Mouse (Mus musculus): ENCODE data around the gene Ltbp4. TPM values are rescaled to one million over a fixed set of nuclear protein-coding genes. Genes with fewer than 3 reads are reported as not detected.
A peak's percentile ranks its signal among the peaks of the same experiment; 100 is the strongest.

Gene Ltbp4
- total RNA-seq (2021) = 100 to 1,000 TPM; 207 to 236 TPM

DNA sequence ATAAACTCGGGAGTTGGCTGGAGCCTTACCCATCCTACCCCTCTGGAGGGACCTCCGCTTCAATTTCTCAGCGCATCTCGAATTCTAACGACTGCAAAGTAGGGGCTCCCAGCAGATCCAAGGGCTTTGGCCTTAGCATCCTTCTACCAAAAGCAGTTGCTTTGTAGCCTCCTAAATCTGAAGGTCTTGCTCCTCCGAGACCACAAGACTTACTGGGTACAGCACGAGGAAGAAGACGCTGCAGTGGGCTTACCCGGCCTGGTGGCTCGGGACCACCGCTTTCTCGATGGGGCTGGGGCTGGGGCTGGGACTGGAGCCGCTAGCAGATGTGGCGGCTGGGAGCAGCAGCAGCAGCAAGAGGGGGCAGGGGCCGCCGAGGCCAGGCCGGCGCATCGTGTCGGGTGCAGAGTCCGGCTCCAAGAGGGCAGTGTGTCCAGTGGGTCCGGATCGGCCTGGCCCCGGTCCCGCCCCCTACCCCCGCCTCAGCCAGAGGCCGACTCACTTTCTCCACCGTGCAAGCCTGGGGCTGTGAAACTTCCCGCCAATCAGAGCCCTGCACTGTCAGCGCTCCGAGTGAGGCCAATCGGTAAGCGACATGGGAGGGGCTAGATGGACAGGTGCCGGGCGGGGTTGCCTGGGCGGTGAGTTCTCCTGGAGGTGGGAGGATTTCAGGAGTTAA is at the start of gene Ltbp4:
Ltbp4 (minus strand) TSS at position 518 of the 679 bp plus-strand sequence.
- intact Hi-C loops (cut with DNase I) = loop anchor here (2.0 to 10.0 kb wide), 5 partner anchors 109 to 1037 kb away; partner anchors contain the start of genes Akt2, Blvrb, Plekhg2 and Sptbn4
- DNase-seq = no peak

DNA sequence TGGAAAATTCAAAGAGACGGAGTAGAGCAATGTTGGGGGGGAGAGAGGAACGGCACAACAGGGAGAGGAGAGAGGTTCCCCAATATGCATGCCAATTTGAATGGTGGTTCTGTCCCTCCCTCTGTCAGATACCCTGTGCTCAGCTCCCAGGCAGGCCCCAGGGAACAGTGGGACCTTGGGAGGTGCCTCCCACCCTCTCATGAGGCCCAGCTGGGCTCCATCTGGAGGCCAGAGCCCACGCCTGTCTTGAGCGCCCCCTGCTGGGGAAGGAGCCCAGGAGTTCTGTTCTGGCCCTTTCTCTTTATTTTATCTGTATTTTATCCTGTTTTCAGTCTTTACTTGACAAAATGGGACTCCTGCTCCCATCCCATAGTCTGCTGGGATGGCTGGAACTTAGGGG is 47.2 kb upstream of the Ltbp4 start:
- DNase-seq = peak; percentile 71 to 79
- intact Hi-C loops (cut with DNase I) = loop anchor here (1.0 to 2.0 kb wide), 2 partner anchors 48 to 82 kb away; no protein-coding TSS in a partner anchor

- intact Hi-C loops (cut with DNase I) = loop anchor here (1.0 to 2.0 kb wide), 2 partner anchors 48 to 81 kb away; no protein-coding TSS in a partner anchor
- DNase-seq = no peak
Measured at GRCm38 (mm10) chr7:27384134-27384533, 46.6 kb upstream of the Ltbp4 start.

GRCm38 (mm10) chr7:27383233-27383632 is 45.7 kb upstream of the Ltbp4 start:
- no peak for DNase-seq
- intact Hi-C loops (cut with DNase I) = no loop called here

DNA sequence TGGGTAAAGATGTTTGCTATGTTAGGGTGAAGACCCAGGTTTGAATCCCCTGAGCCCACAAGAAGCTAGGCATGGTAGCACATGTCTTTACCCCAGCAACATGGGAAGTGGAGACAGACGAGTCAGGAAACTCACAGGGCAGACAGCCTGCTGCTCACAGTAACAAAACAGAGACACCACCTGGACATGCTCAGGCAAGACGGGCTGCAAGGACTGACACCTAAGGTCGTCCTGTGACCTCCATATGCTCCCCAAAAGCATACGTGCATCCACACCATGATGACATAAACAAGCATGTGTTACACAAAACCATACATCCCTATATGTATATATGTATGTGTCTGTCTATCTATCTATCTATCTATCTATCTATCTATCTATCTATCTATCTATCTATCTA is 44.1 kb upstream of the Ltbp4 start:
- intact Hi-C loops (cut with DNase I) = no loop called here
- DNase-seq = no peak

GRCm38 (mm10) chr7:27381009-27381408 is 43.5 kb upstream of the Ltbp4 start:
- DNase-seq = no peak
- intact Hi-C loops (cut with DNase I) = no loop called here

GRCm38 (mm10) chr7:27379836-27380235 is 42.3 kb upstream of the Ltbp4 start:
- intact Hi-C loops (cut with DNase I) = no loop called here
- DNase-seq = no peak

- intact Hi-C loops (cut with DNase I) = no loop called here
- no peak for DNase-seq
Measured at GRCm38 (mm10) chr7:27378431-27378830, 40.9 kb upstream of the Ltbp4 start.

DNA sequence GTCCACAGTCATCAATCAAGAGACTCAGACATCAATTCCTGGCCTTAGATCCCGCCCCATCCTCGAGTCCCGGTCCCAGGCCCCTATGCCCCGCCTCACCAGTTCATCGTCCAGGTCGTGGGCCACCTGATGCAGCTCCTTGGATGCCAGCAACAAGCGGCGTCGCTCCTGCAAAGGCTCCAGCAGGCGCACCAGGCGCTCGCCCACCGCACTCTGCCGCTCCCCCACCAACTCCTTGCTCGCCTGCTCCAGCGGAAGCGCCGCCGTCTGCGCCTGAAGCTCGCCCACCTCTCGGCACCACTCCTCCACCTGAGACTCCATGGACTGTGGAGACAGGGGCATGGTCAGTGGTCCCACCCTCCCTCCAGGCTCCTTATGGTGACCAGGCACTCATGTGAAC is 37.8 kb upstream of the Ltbp4 start:
- no peak for DNase-seq
- intact Hi-C loops (cut with DNase I) = no loop called here

- intact Hi-C loops (cut with DNase I) = no loop called here
- DNase-seq = no peak
Measured at GRCm38 (mm10) chr7:27371715-27372462, 34.4 kb upstream of the Ltbp4 start.

DNA sequence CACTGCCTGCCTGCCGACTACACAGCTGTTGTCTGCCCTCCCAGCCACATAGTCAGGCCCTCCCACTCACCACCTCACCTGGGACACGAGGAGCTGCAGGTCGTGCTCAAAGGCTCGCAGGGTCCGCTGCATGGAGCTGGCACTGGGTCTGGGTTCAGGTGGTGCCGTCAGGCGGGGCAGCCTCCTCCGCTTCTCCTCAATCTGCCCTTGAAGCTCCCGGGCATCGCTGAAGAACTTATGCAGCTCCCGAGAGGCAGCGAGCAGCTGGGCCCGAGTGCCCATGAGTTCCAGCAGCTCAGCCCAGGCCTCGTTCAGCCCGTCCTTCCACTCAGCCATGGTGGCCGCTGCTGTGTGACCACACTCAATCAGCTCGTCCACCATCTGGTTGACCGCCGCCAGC is 31.6 kb upstream of the Ltbp4 start:
- intact Hi-C loops (cut with DNase I) = no loop called here
- no peak for DNase-seq

DNA sequence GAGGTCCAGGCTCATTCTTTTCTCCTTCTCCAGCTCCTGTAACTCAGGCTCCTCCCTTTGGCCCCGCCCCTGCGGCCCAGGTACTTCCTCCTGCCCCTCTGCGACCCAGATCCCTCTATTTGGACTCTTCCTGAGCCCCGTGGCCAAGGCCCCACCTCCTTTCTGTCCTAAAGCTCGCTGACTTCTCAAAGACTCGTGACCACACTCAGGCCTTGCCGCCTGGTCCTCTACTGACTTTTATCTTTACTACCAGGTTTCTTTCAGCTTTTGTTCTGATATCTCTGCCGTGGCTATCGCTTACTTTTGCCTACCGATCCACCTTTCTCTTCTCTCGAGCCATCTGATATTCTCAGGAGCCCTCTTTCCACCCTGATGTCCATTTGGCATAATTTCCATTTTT is 30.5 kb upstream of the Ltbp4 start:
- intact Hi-C loops (cut with DNase I) = no loop called here
- no peak for DNase-seq

DNA sequence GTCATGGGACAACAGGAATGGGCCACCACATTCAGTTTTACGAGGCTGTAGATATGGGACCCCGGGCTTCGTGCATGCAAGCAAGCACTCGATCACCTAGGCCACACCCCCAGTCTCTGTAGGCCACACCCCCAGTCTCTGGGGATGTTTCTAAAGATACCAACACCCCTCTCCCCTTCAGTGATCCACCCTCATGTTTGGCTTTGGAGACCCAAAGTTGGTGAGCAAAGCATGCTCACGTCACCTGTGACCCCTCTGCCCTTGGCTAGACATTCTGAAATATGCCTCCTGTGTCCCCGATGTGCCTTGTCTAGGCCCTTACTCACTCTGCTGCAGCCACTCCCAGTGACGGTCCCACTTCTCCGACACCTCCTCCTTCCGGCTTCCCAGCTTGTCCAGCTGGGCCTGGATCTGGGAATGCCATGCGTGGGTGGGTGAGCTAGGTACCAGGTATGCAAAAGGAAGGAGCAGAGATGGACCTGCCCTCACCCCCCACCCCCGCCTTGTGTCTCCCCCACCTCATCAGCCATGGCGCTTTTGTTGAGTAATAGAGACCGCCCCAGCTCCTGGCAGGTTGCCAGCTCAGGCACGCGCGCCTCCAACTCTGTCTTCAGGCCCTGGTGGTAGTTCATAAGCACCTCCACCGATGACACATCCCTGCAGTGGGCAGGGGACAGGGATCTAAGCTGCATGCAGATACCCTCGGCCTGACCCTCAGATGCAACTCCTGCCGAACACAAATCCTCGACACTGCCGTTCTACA is 28.8 kb upstream of the Ltbp4 start:
- intact Hi-C loops (cut with DNase I) = no loop called here

DNA sequence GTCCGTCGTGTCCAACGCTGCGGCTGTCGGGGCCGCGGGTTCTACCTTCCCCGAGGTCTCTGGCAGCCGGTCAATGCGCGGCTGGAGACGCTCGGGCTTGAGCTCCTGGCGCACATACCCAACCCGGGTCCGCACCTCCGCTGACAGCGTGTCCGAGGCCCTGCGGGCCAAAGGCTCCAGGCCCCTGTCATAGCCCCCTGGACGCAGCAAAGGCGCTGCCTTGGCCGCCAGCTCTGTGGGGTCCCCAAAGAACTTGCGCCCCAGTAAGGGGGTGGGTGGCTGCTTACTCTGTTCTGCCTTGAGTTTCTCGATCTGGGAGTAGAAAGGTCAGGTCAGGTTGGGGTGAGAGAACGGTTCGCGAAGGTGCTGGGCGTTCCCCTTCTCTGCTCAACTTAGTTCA is 26.9 kb upstream of the Ltbp4 start:
- no peak for DNase-seq

More for the DNA sequence above, 28.8 kb upstream of the Ltbp4 start:
- DNase-seq = no peak

GRCm38 (mm10) chr7:27361283-27361946 is 23.9 kb upstream of the Ltbp4 start:
- intact Hi-C loops (cut with DNase I) = no loop called here
- DNase-seq = peak; percentile 96 to 97

More for the DNA sequence above, 26.9 kb upstream of the Ltbp4 start:
- intact Hi-C loops (cut with DNase I) = no loop called here

- intact Hi-C loops (cut with DNase I) = no loop called here
- no peak for DNase-seq
Measured at GRCm38 (mm10) chr7:27360749-27361148, 23.3 kb upstream of the Ltbp4 start.

DNA sequence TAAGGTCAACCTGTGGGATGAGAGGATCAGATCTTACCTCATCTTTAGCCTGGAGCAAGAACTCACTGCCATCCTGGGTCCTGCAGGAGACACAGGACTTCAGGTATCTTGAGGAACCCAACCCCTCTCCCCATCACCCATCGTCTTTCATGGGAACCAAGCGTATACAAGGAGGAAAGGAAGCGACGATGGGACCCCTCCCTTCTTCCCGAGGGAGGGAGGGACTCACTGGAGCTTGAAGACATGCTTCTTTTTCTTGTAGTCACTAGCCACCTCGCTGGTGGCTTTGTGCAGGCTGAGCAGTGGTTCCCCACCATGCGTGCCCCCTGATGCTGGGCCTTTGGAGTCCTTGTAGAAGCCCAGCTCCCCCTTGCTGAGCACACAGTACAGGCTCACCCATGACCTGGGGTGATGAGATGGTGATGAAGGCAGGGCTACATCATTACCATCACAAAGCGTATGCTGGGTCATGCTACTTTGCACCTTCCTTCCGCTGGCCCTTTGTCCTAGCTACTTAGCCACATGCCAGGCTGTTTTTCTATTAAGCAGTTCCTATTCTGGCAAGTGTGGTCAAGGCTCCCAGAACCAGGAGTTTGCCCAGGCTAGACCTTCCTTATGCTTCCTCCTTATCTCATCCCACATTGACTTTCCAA is 22.3 kb upstream of the Ltbp4 start:
- DNase-seq = no peak
- intact Hi-C loops (cut with DNase I) = loop anchor here (5.0 kb wide), 2 partner anchors 112 to 312 kb away; partner anchors contain the start of genes Map3k10 and Sertad3

DNA sequence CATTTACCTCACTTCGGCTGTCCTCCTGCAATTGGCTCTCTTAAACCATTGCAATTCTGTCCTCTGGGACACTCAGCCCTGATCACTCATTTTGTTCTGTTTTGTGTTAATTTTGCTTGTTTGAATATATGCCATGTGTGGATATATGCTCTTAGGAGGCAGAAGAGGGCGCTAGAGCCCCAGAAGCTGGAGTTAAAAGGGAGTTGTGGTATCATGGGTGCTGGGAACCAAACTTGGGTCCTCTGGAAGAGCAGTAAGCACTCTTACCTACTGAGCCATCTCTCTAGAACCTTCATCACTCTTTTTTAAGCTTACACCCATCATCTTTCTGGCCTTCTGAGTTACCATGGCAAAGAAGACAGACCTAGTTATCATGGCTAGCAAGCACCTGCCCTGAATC is 21.7 kb upstream of the Ltbp4 start:
- intact Hi-C loops (cut with DNase I) = loop anchor here (5.0 kb wide), 2 partner anchors 113 to 313 kb away; partner anchors contain the start of genes Map3k10 and Sertad3
- DNase-seq = no peak

GRCm38 (mm10) chr7:27357595-27357978 is 20.1 kb upstream of the Ltbp4 start:
- intact Hi-C loops (cut with DNase I) = loop anchor here (5.0 kb wide), 2 partner anchors 115 to 315 kb away; partner anchors contain the start of genes Map3k10 and Sertad3
- DNase-seq = no peak
